Mouse (Mus musculus) frontal cortex, postnatal 36 days (tissue): Measurements from ENCODE around the gene Spem2.

Source experiments
- DNase-seq, 2 experiments: peaks; one replicate each; pipeline ENCODE4 v3.0.0; 2022; ENCODE audit warnings: low spot score in 2 of 2

Gene Spem2

DNA sequence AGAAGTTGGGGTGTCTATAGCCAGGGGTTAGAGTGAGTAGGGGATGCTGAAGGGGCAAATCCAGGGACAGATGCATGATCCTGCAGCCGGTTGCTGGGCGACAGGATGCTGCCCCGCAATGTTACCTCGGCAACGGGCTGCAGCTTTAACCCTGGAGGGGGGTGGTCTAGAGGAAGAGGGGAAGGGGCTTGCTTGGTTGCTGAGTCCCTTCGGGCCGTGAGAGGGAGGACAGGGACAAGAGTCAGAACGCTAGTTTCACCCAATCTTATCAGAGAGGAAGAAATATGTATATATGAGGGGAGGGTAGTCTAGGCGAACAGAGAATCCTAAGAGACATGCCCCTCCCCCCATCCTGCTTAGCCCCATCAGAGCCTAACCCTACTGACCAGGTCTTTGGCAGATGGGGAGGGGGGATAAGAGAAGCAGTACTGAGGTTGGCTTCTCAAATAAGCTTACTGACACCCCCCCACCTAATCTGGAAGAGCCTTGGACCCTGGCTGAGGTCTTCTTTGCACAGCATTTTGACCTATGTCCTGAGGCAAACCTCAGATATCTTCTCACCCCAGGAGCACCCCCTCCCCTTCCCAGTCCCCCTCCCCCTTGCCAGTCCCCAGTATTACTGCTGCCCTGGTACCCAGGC lies 17.2 kb upstream of the Spem2 start:
- no peak for DNase-seq

DNA sequence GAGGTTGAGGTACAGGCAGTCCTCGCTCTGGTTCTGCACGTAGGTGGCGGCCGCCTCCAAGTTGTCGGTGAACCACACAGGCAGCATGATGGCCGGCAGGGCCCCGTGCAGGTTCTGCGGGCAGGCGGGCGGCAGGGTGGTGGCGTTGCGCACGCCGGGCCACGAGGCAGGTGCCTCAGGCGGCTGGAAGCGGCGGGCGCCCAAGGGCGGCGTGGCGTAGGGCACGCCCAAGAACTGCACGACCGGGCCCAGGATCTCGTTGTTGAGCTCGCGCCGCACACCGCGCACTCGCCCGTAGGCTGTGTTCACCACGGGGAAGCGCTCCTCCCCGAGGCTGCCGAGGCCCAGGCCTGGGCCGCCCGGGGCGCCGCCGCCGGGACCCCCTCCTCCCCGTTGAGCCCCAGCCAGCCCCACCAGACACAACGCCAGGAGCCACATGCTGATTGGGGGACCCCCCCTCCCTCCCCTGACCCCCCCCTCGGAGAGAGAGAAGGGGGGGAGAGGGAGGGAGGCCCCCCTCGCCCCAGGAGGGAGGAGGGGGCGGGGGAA lies 15.8 kb upstream of the Spem2 start:
- DNase-seq: peak in 1 of 2 experiments; percentile 30

GRCm38 (mm10) chr11:69833554-69833953 lies 15.3 kb upstream of the Spem2 start:
- no peak for DNase-seq

- DNase-seq: no peak
Measured at GRCm38 (mm10) chr11:69828832-69829231, 10.6 kb upstream of the Spem2 start.

DNA sequence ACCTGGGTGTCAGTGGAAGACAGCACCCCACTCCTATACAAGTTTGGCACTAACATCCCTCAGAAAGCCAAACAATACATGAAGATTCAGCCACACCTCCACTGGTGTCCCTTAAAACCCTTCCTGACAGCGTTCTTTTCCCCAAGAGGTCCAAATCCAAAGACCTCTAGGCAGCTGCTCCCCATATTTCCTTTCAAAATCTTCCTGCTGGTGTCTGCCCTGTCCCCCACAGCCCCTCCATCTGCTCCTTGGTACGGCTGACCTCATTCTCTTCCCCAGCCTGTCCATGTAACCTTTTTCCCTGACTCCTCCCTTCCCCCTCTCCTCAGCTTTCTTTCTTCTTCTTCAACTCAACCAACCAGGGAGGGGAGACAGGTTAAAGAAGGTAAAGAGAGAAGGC lies 5.2 kb upstream of the Spem2 start:
- no peak for DNase-seq

DNA sequence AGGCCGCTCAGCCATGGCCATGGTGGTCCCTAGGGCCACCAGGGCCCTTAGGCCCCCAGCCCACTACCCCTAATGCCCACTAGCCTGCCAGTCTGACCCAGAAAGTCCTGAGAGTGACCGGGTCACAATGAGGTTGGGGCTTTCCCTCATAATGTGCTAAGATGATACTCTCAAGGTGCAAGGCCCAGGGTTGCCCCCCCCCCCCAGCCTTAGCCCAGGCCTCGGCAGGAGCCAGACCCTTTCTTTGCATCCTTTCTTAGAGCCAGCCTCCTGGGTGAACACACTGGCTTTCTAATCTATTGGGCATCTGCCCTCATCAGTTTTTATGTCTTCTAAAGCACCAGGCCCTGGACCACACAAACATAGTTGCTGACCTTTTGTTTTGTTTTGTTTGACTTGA lies 3.8 kb upstream of the Spem2 start, which contains the start of gene Spem1:
Spem1 (minus strand) TSS at position 101 of the 400 bp plus-strand sequence.
- DNase-seq: no peak

DNA sequence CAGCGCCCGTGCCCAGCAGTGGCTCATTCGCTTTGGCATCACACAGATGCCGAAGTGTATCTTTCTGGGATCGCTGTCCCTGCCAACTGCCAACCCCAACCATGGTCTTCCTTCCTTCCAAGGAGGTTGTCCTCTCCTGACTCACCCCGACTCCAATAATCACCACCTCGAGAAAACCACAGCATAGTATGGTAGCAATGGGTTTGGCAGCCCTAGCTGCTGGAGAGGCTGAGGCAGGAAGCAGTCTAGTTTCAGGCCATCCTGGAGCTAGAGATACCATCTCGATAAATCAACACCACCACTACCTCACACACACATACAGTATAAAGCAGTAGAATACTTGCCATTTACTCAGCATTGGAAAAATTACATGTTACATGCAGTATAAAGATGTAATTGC lies 606 bp upstream of the Spem2 start:
- DNase-seq: no peak

DNA sequence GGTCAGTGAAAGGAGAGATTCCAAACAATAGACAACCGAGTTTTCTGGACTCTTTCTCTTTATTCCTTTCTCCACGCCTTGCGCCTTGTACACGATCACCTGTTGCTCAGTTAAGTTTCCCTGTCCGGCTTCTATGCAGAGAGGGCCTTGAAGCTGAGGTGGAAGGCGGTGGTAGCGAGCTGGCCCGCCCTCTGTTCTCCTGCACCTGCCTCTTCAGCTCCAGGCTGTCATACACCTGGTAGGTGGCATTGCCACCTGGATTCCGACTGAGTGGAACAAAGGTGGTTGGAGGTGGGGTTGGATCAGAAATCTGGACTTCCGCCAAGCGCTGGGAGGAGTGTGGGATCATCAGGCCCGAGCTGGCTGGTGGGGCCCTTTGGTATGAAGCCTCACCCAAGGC lies 1.7 kb downstream of the Spem2 start:
- no peak for DNase-seq

- no peak for DNase-seq
Measured at GRCm38 (mm10) chr11:69815155-69815554, 3.1 kb downstream of the Spem2 start, which contains the start of gene Gm39566. Gm39566 (minus strand) TSS chr11:69815298.

DNA sequence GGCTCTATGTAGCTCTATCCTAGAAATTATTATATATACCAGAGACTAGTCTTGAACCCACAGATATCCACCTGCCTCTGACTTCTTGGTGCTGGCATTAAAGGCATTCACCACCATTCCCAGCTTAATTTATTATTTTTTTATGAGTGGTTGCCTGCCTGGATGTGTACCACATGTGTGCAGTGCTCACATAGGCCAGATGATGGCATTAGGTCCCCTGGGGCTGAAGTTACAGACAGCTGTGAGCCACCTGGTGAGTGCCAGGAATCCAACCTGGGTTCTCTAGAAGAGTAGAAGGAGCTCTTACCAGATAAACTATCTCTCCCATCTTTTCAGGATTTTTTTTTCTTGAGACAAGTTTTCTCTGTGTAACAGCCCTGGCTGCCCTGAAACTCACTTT lies 8.0 kb downstream of the Spem2 start:
- DNase-seq: no peak

GRCm38 (mm10) chr11:69807641-69808040 lies 10.6 kb downstream of the Spem2 start:
- no peak for DNase-seq

- no peak for DNase-seq
Measured at GRCm38 (mm10) chr11:69806378-69806777, 11.9 kb downstream of the Spem2 start.

GRCm38 (mm10) chr11:69804972-69805909 lies 13.0 kb downstream of the Spem2 start, which contains the start of gene Tmem102:
Tmem102 (minus strand) TSS chr11:69805624.
- no peak for DNase-seq

DNA sequence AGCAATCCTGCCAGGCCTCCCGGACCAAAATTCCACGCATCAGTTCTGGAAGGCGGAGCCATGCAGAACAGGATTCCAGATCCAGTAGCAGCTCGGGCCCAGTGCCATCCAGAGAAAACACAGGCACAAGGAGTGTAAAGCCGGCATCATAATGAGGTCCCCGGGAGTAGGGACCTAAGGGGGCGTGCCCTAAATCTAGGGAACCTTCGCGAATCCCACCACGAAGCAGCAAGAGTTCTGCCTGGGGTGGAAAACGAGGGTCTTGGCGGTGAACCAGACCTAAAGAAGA lies 13.7 kb downstream of the Spem2 start:
- DNase-seq: no peak

DNA sequence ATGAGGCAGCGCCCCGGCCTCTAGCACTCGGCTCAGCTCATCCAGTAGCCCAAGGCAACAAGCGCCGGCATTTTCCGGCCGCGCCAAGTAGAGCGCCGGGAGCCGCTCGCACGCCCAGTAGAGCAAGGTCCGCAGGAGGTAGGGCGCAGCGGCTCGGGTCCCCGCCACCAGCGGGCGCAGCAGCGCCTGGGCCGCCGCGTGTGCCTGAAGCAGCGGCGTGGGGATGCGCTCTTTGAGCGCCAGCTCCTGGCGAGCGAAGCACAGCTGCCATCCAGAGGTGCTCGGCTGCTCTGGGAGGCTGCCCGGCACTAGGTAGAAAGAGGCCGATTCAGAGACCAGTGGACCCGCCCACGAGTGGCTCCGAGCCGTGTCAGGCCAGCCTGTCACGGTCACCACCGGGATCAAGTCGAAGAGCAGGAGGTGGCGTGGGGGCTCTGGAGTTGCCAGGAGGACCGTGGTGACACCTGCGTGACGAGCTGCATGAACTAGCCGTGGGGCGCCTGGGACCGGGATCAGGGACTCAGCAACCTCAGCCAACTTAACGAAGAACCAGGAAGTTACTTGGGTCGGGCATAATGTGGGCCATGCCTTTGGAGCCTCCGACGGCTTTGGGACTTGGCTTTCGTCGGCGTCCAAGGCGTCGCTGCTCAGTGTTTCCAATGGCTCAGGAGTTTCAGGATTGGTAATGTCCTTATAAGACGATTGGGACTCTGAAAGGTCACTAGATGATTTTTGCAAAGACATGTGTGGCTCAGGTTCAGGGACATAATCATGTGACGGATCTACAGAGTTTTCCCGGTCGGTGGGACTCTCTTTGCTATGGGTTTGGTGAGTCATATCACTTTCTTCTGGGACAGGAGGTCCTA lies 14.2 kb downstream of the Spem2 start:
- peak; percentile 64 to 75 for DNase-seq

- no peak for DNase-seq
Measured at GRCm38 (mm10) chr11:69803328-69803727, 14.9 kb downstream of the Spem2 start.

DNA sequence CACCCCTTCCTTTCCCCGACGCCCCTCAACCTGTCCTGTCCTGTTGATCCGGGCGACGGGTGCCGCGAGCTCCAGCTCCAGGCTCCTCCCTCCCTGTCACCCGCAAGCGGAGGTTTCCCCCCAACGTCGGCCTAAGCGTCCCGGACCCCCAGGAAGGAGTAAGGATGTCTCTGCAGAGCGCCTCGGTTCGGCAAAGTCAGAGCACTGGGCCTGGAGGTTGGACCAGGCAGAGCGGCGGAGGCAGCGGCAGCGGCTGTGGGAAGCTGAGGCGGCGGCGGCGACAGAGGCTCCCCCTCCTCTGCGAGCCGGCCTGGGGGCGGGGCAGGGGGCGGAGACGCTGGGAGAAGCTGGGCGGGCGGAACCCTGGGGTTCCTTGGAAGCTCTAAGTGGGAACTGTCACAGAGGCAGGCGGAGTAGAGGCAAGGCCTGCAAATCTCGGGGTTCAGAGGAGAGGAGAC lies 15.6 kb downstream of the Spem2 start:
- peak; percentile 65 to 86 for DNase-seq

DNA sequence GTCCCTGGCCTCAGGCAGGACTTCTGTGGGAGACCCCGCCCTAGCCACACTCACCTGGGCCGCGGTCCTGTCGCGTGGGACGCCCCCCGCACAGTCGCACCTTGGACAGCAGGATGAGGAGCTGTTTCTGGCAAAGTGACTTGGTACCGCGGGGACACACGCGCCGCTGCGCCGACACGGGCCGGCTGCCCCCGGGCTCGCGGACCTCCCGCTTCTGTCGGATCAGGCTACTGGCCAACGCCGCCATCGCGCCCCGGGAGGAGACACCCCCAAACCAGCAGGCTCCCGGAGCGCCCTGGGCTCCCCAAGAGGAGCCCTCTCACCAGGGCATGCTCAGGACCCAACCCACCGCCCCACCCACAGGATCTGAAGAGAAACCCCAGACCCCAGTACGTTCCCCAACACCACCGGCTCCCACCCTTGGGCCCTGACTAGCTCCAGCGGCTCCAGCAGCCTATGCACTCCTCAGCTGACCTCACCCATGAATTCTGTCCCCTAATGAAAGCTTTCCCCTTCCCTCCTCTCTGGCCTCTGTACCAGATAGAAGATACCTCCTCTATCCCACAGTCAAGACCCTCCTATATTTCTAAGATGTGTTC lies 16.8 kb downstream of the Spem2 start, which contains the start of gene Fgf11:
Fgf11 (minus strand) TSS at position 479 of the 599 bp plus-strand sequence.
- no peak for DNase-seq

- DNase-seq: no peak
Measured at GRCm38 (mm10) chr11:69800392-69801197, 17.7 kb downstream of the Spem2 start.

- DNase-seq: no peak
Measured at GRCm38 (mm10) chr11:69800138-69800391, 18.2 kb downstream of the Spem2 start.
